Mouse (Mus musculus): ENCODE measurements around the gene Moap1. TPM values are rescaled to one million over a fixed set of nuclear protein-coding genes. Genes with fewer than 3 reads are reported as not detected.
A peak's percentile ranks its signal among the peaks of the same experiment; 100 is the strongest.

Gene Moap1
- polyA plus RNA-seq, 1 experiment from 2014 or later = 38.7 TPM

GRCm38 (mm10) chr12:102702356-102703110 is 40.9 kb downstream of the Moap1 start:
- Histone ChIP-seq H3K9ac (peak overlapping the region; percentile 84; the same call in 1 of the 2 replicates), H3K4me3 (peak overlapping the region; percentile 72), H3K9me3 (replicated peaks) (no peaks in the 10 kb centered on the region), H3K4me2 (peak overlapping the region; percentile 90), H3K4me1 (peaks cover 75% of the 10 kb centered on the region), H3K27ac (peak overlapping the region; percentile 74), H3K27me3 (no peaks in the 10 kb centered on the region), H3K36me3 (ENCODE audit: poor library complexity, severe bottlenecking) (no peaks in the 10 kb centered on the region)
- ATAC-seq = no peak
- 5% methylated on average over 15 of the region's 15 CpGs for WGBS

GRCm38 (mm10) chr12:102701691-102702207 is 41.7 kb downstream of the Moap1 start:
- H3K4me1 ChIP-seq = peaks cover 82% of the 10 kb centered on the region
- H3K27ac ChIP-seq = no peak overlapping the region
- H3K4me2 ChIP-seq = peak overlapping the region; percentile 90
- no peak for ATAC-seq
- H3K4me3 ChIP-seq = no peak overlapping the region
- no peaks in the 10 kb centered on the region for H3K36me3 ChIP-seq (ENCODE audit: poor library complexity, severe bottlenecking)
- 94% methylated on average over 5 of the region's 5 CpGs for WGBS
- no peaks in the 10 kb centered on the region for H3K9me3 ChIP-seq (replicated peaks)
- no peak overlapping the region for H3K9ac ChIP-seq
- H3K27me3 ChIP-seq = no peaks in the 10 kb centered on the region

GRCm38 (mm10) chr12:102700453-102700852 is 43.0 kb downstream of the Moap1 start:
- Histone ChIP-seq H3K27ac (no peak overlapping the region), H3K4me2 (no peak overlapping the region)

GRCm38 (mm10) chr12:102699156-102699555 is 44.3 kb downstream of the Moap1 start:
- Histone ChIP-seq H3K27ac (peak overlapping the region; percentile 84), H3K27me3 (no peaks in the 10 kb centered on the region)

More at GRCm38 (mm10) chr12:102700453-102700852, 43.0 kb downstream of the Moap1 start:
- Histone ChIP-seq H3K36me3 (ENCODE audit: poor library complexity, severe bottlenecking) (no peaks in the 10 kb centered on the region), H3K27me3 (no peaks in the 10 kb centered on the region), H3K9ac (no peak overlapping the region), H3K4me1 (peaks cover 89% of the 10 kb centered on the region), H3K4me3 (no peak overlapping the region), H3K9me3 (replicated peaks) (no peaks in the 10 kb centered on the region)
- 46% methylated on average over 12 of the region's 12 CpGs for WGBS
- ATAC-seq = no peak

GRCm38 (mm10) chr12:102698089-102698684 is 45.3 kb downstream of the Moap1 start:
- Histone ChIP-seq H3K9me3 (replicated peaks) (no peaks in the 10 kb centered on the region), H3K4me1 (peaks cover 78% of the 10 kb centered on the region), H3K27me3 (no peaks in the 10 kb centered on the region), H3K9ac (peak overlapping the region; percentile 35; the same call in 1 of the 2 replicates), H3K27ac (peak overlapping the region; percentile 84), H3K4me2 (peak overlapping the region; percentile 31), H3K36me3 (ENCODE audit: poor library complexity, severe bottlenecking) (no peaks in the 10 kb centered on the region), H3K4me3 (no peak overlapping the region)
- peak; percentile 73 for ATAC-seq
- WGBS = 0% methylated on average over 1 of the region's 1 CpGs

More at GRCm38 (mm10) chr12:102699156-102699555, 44.3 kb downstream of the Moap1 start:
- H3K4me2 ChIP-seq = no peak overlapping the region; the same call in 1 of the 2 replicates
- no peak overlapping the region for H3K4me3 ChIP-seq
- WGBS = 20% methylated on average over 1 of the region's 1 CpGs
- peaks cover 88% of the 10 kb centered on the region for H3K4me1 ChIP-seq
- H3K9me3 ChIP-seq (replicated peaks) = no peaks in the 10 kb centered on the region
- 0 out of 2 replicates have a peak overlapping the region, but pooled peaks have one; percentile 31 for H3K9ac ChIP-seq
- no peak for ATAC-seq
- no peaks in the 10 kb centered on the region for H3K36me3 ChIP-seq (ENCODE audit: poor library complexity, severe bottlenecking)

GRCm38 (mm10) chr12:102697381-102697780 is 46.1 kb downstream of the Moap1 start:
- Histone ChIP-seq H3K27me3 (no peaks in the 10 kb centered on the region), H3K4me1 (peaks cover 71% of the 10 kb centered on the region), H3K9ac (no peak overlapping the region), H3K36me3 (ENCODE audit: poor library complexity, severe bottlenecking) (no peaks in the 10 kb centered on the region), H3K9me3 (replicated peaks) (no peaks in the 10 kb centered on the region), H3K27ac (peak overlapping the region; percentile 84), H3K4me2 (no peak overlapping the region), H3K4me3 (no peak overlapping the region)
- no peak for ATAC-seq
- 77% methylated on average over 7 of the region's 7 CpGs for WGBS

GRCm38 (mm10) chr12:102696635-102697354 is 46.7 kb downstream of the Moap1 start:
- H3K4me1 ChIP-seq = peaks cover 65% of the 10 kb centered on the region
- no peak for ATAC-seq
- no peaks in the 10 kb centered on the region for H3K9me3 ChIP-seq (replicated peaks)
- no peak overlapping the region for H3K4me3 ChIP-seq
- H3K9ac ChIP-seq = no peak overlapping the region
- H3K27ac ChIP-seq = 0 out of 2 replicates have a peak overlapping the region, but pooled peaks have one; percentile 8
- H3K36me3 ChIP-seq (ENCODE audit: poor library complexity, severe bottlenecking) = no peaks in the 10 kb centered on the region
- no peak overlapping the region for H3K4me2 ChIP-seq
- H3K27me3 ChIP-seq = no peaks in the 10 kb centered on the region
- WGBS = 87% methylated on average over 14 of the region's 14 CpGs

- H3K27ac ChIP-seq = peak overlapping the region; percentile 41; the same call in 1 of the 2 replicates
- no peaks in the 10 kb centered on the region for H3K27me3 ChIP-seq
- no peak for ATAC-seq
- H3K4me1 ChIP-seq = peaks cover 55% of the 10 kb centered on the region
- no peaks in the 10 kb centered on the region for H3K36me3 ChIP-seq (ENCODE audit: poor library complexity, severe bottlenecking)
- 59% methylated on average over 18 of the region's 18 CpGs for WGBS
- H3K9me3 ChIP-seq (replicated peaks) = no peaks in the 10 kb centered on the region
- H3K4me2 ChIP-seq = no peak overlapping the region
- H3K9ac ChIP-seq = no peak overlapping the region
- H3K4me3 ChIP-seq = no peak overlapping the region
Measured at GRCm38 (mm10) chr12:102695369-102696239, 47.9 kb downstream of the Moap1 start.

Other genes starting within 250 kb of the Moap1 start
- gene Chga, start 188.7 kb downstream of the Moap1 start, polyA plus RNA-seq (2015; fragmentation: Nextera tagmentation; extraction: Ambion mirVana) = 59.6 and 60.0 TPM in 2 replicates
- 34.5 and 38.7 TPM in 2 replicates for gene Itpk1, start 38.7 kb downstream of the Moap1 start, polyA plus RNA-seq (2015; fragmentation: Nextera tagmentation; extraction: Ambion mirVana)
- gene Tmem251, start 101 bp upstream of the Moap1 start, polyA plus RNA-seq (2015; fragmentation: Nextera tagmentation; extraction: Ambion mirVana) = 12.4 and 14.3 TPM in 2 replicates
- not detected in 2 replicates for gene Gm28051, start 14.1 kb upstream of the Moap1 start, polyA plus RNA-seq (2015; fragmentation: Nextera tagmentation; extraction: Ambion mirVana)
- 48.1 and 54.9 TPM in 2 replicates for gene Gon7, start 14.1 kb upstream of the Moap1 start, polyA plus RNA-seq (2015; fragmentation: Nextera tagmentation; extraction: Ambion mirVana)
- 48.6 and 53.6 TPM in 2 replicates for gene Ubr7, start 14.3 kb upstream of the Moap1 start, polyA plus RNA-seq (2015; fragmentation: Nextera tagmentation; extraction: Ambion mirVana)
- 32.6 and 34.3 TPM in 2 replicates for gene Gm20604, start 15.0 kb upstream of the Moap1 start, polyA plus RNA-seq (2015; fragmentation: Nextera tagmentation; extraction: Ambion mirVana)
- gene Btbd7, start 134.8 kb upstream of the Moap1 start, polyA plus RNA-seq (2015; fragmentation: Nextera tagmentation; extraction: Ambion mirVana) = 20.7 and 20.8 TPM in 2 replicates
- not detected in 2 replicates for gene Cox8c, start 155.7 kb upstream of the Moap1 start, polyA plus RNA-seq (2015; fragmentation: Nextera tagmentation; extraction: Ambion mirVana)
- gene Unc79, start 205.2 kb upstream of the Moap1 start, polyA plus RNA-seq (2015; fragmentation: Nextera tagmentation; extraction: Ambion mirVana) = 5.3 and 6.0 TPM in 2 replicates

Measured in forebrain, embryonic 13.5 days (tissue).